Mouse (Mus musculus) neural tube, embryonic 15.5 days (tissue): ENCODE data around the gene Igf2bp2. TPM values are rescaled to one million over a fixed set of nuclear protein-coding genes. Genes with fewer than 3 reads are reported as not detected.

Experiments used
- ATAC-seq: fragments of 200-750 bp; cut with Nextera tagmentation; 2 replicates; pipeline ENCODE4 v1.8.0; 2017; ENCODE audit warnings: mild to moderate bottlenecking, moderate TSS enrichment, moderate library complexity; ENCODE audit not compliant: low FRiP score
- H3K27ac ChIP-seq: fragments of 300-500 bp; sonication (generic); replicated peaks from 2 replicates; pipeline ENCODE4 v1.5.1; 2015; ENCODE audit warnings: mild to moderate bottlenecking, inconsistent platforms
- H3K27me3 ChIP-seq: fragments of 300-500 bp; sonication (generic); replicated peaks from 2 replicates; pipeline ENCODE4 v1.6.1; 2015; ENCODE audit warnings: inconsistent platforms
- H3K36me3 ChIP-seq: fragments of 300-500 bp; sonication (generic); 2 replicates; pipeline ENCODE4 v1.6.1; 2015; ENCODE audit warnings: inconsistent platforms
- H3K4me1 ChIP-seq: fragments of 300-500 bp; sonication (generic); 2 replicates; pipeline ENCODE4 v1.6.1; 2015; ENCODE audit warnings: inconsistent platforms
- H3K4me2 ChIP-seq: fragments of 300-500 bp; sonication (generic); 2 replicates; pipeline ENCODE4 v1.6.1; 2015; ENCODE audit warnings: inconsistent platforms, mild to moderate bottlenecking, moderate library complexity
- H3K4me3 ChIP-seq: fragments of 300-500 bp; sonication (generic); replicated peaks from 2 replicates; pipeline ENCODE4 v1.5.1; 2015; ENCODE audit warnings: mild to moderate bottlenecking, inconsistent platforms
- H3K9ac ChIP-seq: fragments of 300-500 bp; sonication (generic); replicated peaks from 2 replicates; pipeline ENCODE4 v1.6.1; 2015; ENCODE audit warnings: mild to moderate bottlenecking, inconsistent platforms
- H3K9me3 ChIP-seq: fragments of 300-500 bp; sonication (generic); replicated peaks from 2 replicates; pipeline ENCODE4 v1.6.1; 2016; ENCODE audit warnings: inconsistent platforms
- WGBS: fragments of 180-500 bp; shearing (Covaris S2); methylation state at CpG from one replicate; pipeline ENCODE4 v1.1.7; 2015; ENCODE audit warnings: mixed read lengths; 5-methylcytosine and 5-hydroxymethylcytosine counted together
- polyA plus RNA-seq: library from polyadenylated mRNA; unstranded; fragments of >200 nt; fragmentation: Nextera tagmentation; extraction: Ambion mirVana; gene quantifications from 2 replicates; pipeline ENCODE4 v1.2.1, GENCODE M21; 2015

The Igf2bp2 gene
- polyA plus RNA-seq, 1 experiment from 2014 or later: 15.5 TPM

- Histone ChIP-seq H3K4me2 (no peak overlapping the region), H3K4me1 (peaks cover 9% of the 10 kb centered on the region), H3K27me3 (no peaks in the 10 kb centered on the region), H3K9me3 (no peaks in the 10 kb centered on the region), H3K36me3 (peaks cover 41% of the 10 kb centered on the region), H3K27ac (no peak overlapping the region), H3K9ac (no peak overlapping the region), H3K4me3 (no peak overlapping the region)
- WGBS: 89% methylated on average over 1 of the region's 1 CpGs
- ATAC-seq: no peak
Measured at GRCm38 (mm10) chr16:22015569-22015968, 147.5 kb downstream of the Igf2bp2 start.

GRCm38 (mm10) chr16:22009596-22009995 is 153.5 kb downstream of the Igf2bp2 start:
- WGBS: under 1% methylated on average over 45 of the region's 51 CpGs
- ATAC-seq: peak; percentile 74
- no peaks in the 10 kb centered on the region for H3K9me3 ChIP-seq
- peak overlapping the region; percentile 69 for H3K4me2 ChIP-seq
- H3K4me3 ChIP-seq: peak overlapping the region; percentile 95
- H3K27ac ChIP-seq: peak overlapping the region; percentile 87
- no peaks in the 10 kb centered on the region for H3K36me3 ChIP-seq
- H3K27me3 ChIP-seq: no peaks in the 10 kb centered on the region
- H3K4me1 ChIP-seq: peaks cover 19% of the 10 kb centered on the region
- H3K9ac ChIP-seq: peak overlapping the region; percentile 82

GRCm38 (mm10) chr16:22009099-22009584 is 154.0 kb downstream of the Igf2bp2 start, which contains the start of gene Senp2:
TSS of gene Senp2 (plus strand) at chr16:22009484.
- peak within 1 kb of the TSS; percentile 95 for H3K4me3 ChIP-seq
- peaks cover 19% of the 10 kb centered on the region for H3K4me1 ChIP-seq
- H3K27me3 ChIP-seq: no peaks in the 10 kb centered on the region
- peak within 1 kb of the TSS; percentile 87 for H3K27ac ChIP-seq
- ATAC-seq: peak; percentile 99
- WGBS: under 1% methylated on average over 42 of the region's 45 CpGs
- H3K9ac ChIP-seq: peak within 1 kb of the TSS; percentile 82
- peak within 1 kb of the TSS; percentile 69 for H3K4me2 ChIP-seq
- H3K36me3 ChIP-seq: no peaks in the 10 kb centered on the region
- no peaks in the 10 kb centered on the region for H3K9me3 ChIP-seq

Other genes starting within 250 kb of the Igf2bp2 start
- 48.7 and 50.1 TPM in 2 replicates for gene Tmem41a, start 215.7 kb downstream of the Igf2bp2 start, polyA plus RNA-seq
- 0.49 and 1.8 TPM in 2 replicates for gene Liph, start 167.6 kb downstream of the Igf2bp2 start, polyA plus RNA-seq
- gene Senp2, start 153.8 kb downstream of the Igf2bp2 start, polyA plus RNA-seq: 44.8 and 48.3 TPM in 2 replicates
- gene Tra2b, start 102.7 kb upstream of the Igf2bp2 start, polyA plus RNA-seq: 220 and 265 TPM in 2 replicates